Mouse (Mus musculus): ENCODE results near the gene Gabrp. TPM values are rescaled to one million over a fixed set of nuclear protein-coding genes. Genes with fewer than 3 reads are reported as not detected.

Gabrp gene
- polyA plus RNA-seq, 1 experiment from 2014 or later, result 0.28 TPM

DNA sequence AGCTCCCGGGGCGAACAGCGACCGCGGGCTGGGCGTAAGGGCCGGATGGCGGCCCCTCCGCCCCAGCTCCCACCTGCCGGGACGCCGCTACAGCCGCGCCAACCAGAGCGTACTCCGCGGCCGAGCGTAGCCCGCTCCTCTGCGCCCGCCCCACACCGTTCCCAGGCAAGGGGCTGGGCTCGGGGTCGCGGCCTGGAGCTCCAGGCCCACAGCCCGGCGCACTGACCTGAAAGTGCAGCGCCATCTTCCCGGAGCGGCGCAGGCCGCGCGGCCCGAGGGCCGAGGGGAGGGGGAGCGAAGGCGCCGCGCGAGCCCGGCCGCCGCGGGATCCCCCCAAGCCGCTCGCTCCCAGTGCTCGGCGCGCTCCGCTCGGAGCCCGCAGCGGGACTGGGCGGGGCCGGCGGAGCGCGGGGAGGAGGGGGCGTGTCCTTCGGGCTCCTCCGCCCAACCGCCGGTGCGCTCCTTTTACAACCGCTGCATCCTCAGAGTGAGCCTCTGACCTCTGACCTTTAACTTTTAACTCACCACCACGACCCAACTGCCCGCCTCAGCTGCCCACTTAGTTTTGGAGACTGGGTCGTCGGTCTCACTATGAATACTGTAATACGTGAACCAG is 65.3 kb downstream of the Gabrp start, which contains the start of gene Ranbp17:
Gene Ranbp17, minus strand, starts transcription at position 371 of the 616 bp plus-strand sequence.
- no peaks in the 10 kb centered on the region for H3K9me3 ChIP-seq (ENCODE audit: control insufficient read depth, low read length)
- H3K4me2 ChIP-seq (replicated peaks; ENCODE audit: low read depth), result peak within 1 kb of the TSS; percentile 94
- no peaks in the 10 kb centered on the region for H3K4me1 ChIP-seq (replicated peaks; ENCODE audit: control insufficient read depth, insufficient read depth)
- peak within 1 kb of the TSS; percentile 76 for H3K27ac ChIP-seq (replicated peaks)
- peak; percentile 57 for DNase-seq (ENCODE audit: low spot score)
- no peaks in the 10 kb centered on the region for H3K36me3 ChIP-seq (ENCODE audit: control insufficient read depth, insufficient read depth, low read length)
- H3K27me3 ChIP-seq (ENCODE audit: control insufficient read depth, insufficient read depth, low read length), result no peaks in the 10 kb centered on the region
- peak; percentile 80 for ATAC-seq (ENCODE audit: low FRiP score, low TSS enrichment)
- peak within 1 kb of the TSS; percentile 82 for H3K9ac ChIP-seq (ENCODE audit: low read length)
- TF ChIP-seq CTCF (IDR thresholded peaks at IDR 0.05; ENCODE audit: low read depth) (no peak), EP300 (optimal IDR thresholded peaks at IDR 0.05) (no peak)
- peak within 1 kb of the TSS; percentile 78 for H3K4me3 ChIP-seq (ENCODE audit: low read depth, low read length)
- WGBS, result 2% methylated on average over 53 of the region's 72 CpGs

DNA sequence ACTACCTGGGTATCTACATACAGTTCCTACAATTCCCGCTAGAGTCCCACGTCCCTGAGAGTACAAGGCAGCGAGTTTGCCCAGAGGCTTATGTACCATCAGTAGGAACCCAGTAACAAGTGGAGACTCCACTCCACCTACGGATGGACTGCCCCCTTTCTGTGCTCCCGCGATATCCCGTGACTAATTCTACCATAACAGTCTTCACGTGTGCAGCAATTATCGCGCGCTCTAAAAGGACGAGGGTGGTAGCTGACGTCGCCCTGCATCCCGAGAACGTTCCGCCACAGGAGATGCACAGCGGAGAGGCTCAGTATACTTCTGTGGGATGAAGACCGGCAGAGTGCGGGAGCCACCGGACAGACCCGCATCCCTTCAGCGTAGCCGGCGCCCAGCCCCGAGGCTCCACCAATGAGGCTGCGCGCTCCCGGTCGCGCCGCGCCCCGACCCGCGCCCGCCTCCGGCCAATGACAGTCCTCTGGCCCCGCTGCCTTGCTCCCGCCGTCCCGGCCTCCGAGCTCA is 65.8 kb downstream of the Gabrp start:
- peak overlapping the region; percentile 94 for H3K4me2 ChIP-seq (replicated peaks; ENCODE audit: low read depth)
- peak; percentile 68 for DNase-seq (ENCODE audit: low spot score)
- H3K27me3 ChIP-seq (ENCODE audit: control insufficient read depth, insufficient read depth, low read length), result no peaks in the 10 kb centered on the region
- H3K27ac ChIP-seq (replicated peaks), result peak overlapping the region; percentile 76
- TF ChIP-seq CTCF (IDR thresholded peaks at IDR 0.05; ENCODE audit: low read depth), result peak; percentile 51
- TF ChIP-seq EP300 (optimal IDR thresholded peaks at IDR 0.05), result no peak
- no peaks in the 10 kb centered on the region for H3K36me3 ChIP-seq (ENCODE audit: control insufficient read depth, insufficient read depth, low read length)
- peak; percentile 93 for ATAC-seq (ENCODE audit: low FRiP score, low TSS enrichment)
- 1% methylated on average over 43 of the region's 43 CpGs for WGBS
- peak overlapping the region; percentile 82 for H3K9ac ChIP-seq (ENCODE audit: low read length)
- H3K4me1 ChIP-seq (replicated peaks; ENCODE audit: control insufficient read depth, insufficient read depth), result no peaks in the 10 kb centered on the region
- H3K9me3 ChIP-seq (ENCODE audit: control insufficient read depth, low read length), result no peaks in the 10 kb centered on the region
- peak overlapping the region; percentile 78 for H3K4me3 ChIP-seq (ENCODE audit: low read depth, low read length)

DNA sequence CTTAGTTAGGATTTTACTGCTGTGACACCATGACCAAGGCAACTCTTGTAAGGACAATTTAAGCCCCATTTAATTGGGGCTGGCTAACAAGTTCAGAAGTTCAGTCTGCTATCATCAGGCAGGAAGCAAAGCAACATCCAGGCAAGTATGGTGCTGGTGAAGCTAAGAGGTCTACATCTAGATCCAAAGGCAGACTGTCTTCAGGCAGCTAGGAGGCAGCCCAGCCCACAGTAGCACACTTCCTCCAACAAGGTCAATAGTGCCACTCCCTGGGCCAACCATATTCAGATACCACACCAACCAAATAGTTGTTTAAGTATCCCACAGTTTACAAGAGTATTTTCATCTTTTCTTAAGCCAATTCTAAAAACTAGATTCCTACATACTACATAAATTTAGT is 69.4 kb downstream of the Gabrp start:
- ATAC-seq (ENCODE audit: low FRiP score, low TSS enrichment), result no peak
- no peaks in the 10 kb centered on the region for H3K36me3 ChIP-seq (ENCODE audit: control insufficient read depth, insufficient read depth, low read length)
- peak; percentile 19 for DNase-seq (ENCODE audit: low spot score)
- H3K27me3 ChIP-seq (ENCODE audit: control insufficient read depth, insufficient read depth, low read length), result no peaks in the 10 kb centered on the region
- TF ChIP-seq CTCF (IDR thresholded peaks at IDR 0.05; ENCODE audit: low read depth) (peak; percentile 46), EP300 (optimal IDR thresholded peaks at IDR 0.05) (no peak)
- H3K9ac ChIP-seq (ENCODE audit: low read length), result no peak overlapping the region
- no peak overlapping the region for H3K4me2 ChIP-seq (replicated peaks; ENCODE audit: low read depth)
- no peaks in the 10 kb centered on the region for H3K9me3 ChIP-seq (ENCODE audit: control insufficient read depth, low read length)
- H3K27ac ChIP-seq (replicated peaks), result no peak overlapping the region
- H3K4me1 ChIP-seq (replicated peaks; ENCODE audit: control insufficient read depth, insufficient read depth), result no peaks in the 10 kb centered on the region
- H3K4me3 ChIP-seq (ENCODE audit: low read depth, low read length), result no peak overlapping the region

Other genes with a start within 250 kb of the Gabrp start
- gene Ranbp17, start 65.2 kb downstream of the Gabrp start, polyA plus RNA-seq (2015; fragmentation: Nextera tagmentation; extraction: Ambion mirVana), result 1.9 and 2.2 TPM in 2 replicates
- gene D130052B06Rik, start 20.3 kb upstream of the Gabrp start, polyA plus RNA-seq (2015; fragmentation: Nextera tagmentation; extraction: Ambion mirVana), result not detected in 2 replicates

Measured in stomach, postnatal 0 days (tissue).